Mouse (Mus musculus) CD4-positive, CD25-positive, alpha-beta regulatory T cell (primary cell): ENCODE data around the gene Cox8b. TPM values are rescaled to one million over a fixed set of nuclear protein-coding genes. Genes with fewer than 3 reads are reported as not detected.

ENCODE experiments used
- polyA plus RNA-seq: library from polyadenylated mRNA; unstranded; fragments of 100-300 nt; shearing (Covaris generic); gene quantifications from one replicate; pipeline ENCODE4 v1.2.1, GENCODE M21; 2017

The Cox8b gene
- not detected for polyA plus RNA-seq

GRCm38 (mm10) chr7:140900220-140900619 is at the start of gene Cox8b:
Gene Cox8b, minus strand, starts transcription at chr7:140900446.

DNA sequence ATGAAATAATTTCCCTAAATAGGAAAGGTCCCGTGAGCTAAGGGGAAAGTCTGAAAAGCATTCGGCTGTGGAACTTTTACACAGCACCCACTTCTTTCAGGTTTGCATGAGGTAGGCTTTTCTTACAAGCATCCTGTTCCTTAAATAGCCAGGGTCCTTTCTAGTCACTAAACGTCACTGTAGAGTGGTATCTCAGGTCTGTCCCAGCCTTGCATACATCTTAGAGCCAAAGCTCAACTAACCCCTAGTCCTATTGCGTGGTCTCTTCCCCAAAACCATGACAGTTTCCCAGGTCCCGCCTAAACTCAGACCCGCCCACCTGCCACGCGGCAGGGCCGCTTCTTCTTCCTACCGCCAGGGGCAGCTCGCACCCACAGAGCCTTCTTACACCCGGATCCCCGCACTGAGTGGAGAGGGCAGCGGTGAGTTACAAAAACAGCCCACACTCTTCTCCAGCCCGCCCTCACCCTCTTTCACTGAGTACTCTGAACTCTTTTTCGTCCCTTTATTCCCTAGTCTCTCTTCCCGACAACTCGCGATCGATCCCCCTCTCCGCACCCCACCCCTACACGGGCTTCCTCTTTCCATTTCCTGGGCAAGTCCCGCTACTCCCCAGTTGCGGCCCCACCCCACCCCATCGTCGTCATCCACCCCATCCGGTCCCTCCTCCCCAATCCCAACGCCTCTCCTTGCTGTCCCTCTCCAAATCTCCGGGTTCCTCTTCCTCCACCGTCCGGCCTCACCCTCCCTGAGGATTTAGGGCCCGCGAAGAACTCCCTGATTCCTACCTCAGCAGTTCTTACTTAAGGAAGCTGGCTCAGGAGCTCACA is 41.2 kb upstream of the Cox8b start, which contains the start of gene Pgghg:
Gene Pgghg (plus strand): TSS at position 170 of the 830 bp plus-strand sequence.

GRCm38 (mm10) chr7:140920418-140921029 is 20.3 kb upstream of the Cox8b start, which contains the start of gene Nlrp6:
Gene Nlrp6, plus strand, starts transcription at chr7:140920902.

DNA sequence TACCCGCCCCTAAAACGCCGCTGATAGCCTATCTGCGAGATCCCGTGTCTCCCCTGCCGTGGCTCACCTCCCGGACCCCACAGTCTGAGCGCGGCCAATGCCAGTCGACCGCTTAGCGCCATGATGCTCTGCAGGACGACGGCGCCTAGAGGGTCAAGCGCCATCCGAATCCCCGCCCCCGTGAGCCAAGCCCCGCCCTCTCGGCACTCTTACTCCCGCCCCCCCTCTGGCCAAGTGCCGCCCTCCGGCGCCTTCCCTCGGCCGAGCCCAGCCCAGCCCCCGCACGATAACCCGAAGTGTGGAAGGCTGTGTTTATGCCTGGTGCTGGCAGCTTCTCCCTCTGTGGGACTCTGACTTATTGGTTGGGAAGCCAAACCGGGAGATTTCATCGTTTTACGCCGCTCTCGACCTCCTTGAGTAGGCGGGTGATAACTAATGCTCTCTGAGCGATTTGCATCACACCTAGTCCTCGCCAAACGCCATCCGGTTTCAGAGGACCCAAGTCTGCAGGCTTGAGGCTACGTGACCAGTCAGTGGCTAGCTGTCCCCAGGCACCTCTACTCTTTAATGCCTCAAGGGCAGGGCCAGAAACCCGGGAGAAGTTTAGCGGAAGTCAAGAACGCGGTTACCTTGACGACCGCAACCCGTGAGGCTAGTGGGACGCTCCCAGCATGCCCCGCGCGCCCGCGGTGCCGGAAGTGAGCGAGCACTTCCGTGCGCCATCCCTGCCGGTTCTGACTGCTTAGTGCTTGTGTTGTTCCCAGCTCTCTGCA is 18.4 kb downstream of the Cox8b start, which contains the start of the genes Psmd13 and Sirt3:
Gene Psmd13 (plus strand): TSS at position 273 of the 773 bp plus-strand sequence.
Gene Sirt3 (minus strand): TSS at position 614 of the 773 bp plus-strand sequence.

GRCm38 (mm10) chr7:140857550-140858505 is 42.4 kb downstream of the Cox8b start, which contains the start of gene Bet1l:
Gene Bet1l, minus strand, starts transcription at chr7:140857577.

DNA sequence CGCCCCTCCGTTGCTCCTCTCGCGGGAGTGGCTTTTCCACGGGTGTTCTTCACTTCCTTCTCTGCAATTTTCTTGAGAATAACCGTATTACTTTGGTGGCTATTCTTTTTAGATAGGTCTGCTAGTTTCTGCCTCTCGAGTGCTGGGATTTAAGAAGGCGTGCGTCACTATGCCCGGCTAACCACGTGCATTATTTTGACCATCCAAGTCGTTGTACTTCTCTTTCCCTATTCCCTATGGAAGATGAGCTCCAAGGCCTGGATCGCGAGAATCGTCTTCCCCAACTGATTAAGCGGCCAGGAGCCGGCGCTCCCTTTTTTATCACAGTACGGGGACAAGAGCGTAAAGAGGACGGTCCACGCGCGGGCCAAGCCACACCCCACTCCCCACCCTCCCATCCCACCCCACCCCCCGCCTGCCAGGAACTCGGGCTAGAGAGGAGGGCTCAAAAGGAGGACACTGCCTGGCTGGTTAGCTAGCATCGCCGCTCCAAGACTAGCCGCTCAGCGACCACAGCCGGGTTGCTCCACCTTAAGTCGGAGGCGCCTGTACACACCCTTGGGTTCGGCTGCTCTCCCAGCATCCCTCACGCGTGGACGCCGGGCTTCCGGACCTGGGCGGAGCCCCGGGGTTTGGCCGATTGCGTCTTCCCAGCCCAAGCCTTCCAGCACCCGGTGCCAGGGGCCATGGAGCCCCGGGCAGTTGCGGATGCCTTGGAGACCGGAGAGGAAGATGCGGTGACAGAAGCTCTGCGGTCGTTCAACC is 43.3 kb downstream of the Cox8b start, which contains the start of gene Ric8a:
Gene Ric8a (plus strand): TSS at position 173 of the 765 bp plus-strand sequence.

DNA sequence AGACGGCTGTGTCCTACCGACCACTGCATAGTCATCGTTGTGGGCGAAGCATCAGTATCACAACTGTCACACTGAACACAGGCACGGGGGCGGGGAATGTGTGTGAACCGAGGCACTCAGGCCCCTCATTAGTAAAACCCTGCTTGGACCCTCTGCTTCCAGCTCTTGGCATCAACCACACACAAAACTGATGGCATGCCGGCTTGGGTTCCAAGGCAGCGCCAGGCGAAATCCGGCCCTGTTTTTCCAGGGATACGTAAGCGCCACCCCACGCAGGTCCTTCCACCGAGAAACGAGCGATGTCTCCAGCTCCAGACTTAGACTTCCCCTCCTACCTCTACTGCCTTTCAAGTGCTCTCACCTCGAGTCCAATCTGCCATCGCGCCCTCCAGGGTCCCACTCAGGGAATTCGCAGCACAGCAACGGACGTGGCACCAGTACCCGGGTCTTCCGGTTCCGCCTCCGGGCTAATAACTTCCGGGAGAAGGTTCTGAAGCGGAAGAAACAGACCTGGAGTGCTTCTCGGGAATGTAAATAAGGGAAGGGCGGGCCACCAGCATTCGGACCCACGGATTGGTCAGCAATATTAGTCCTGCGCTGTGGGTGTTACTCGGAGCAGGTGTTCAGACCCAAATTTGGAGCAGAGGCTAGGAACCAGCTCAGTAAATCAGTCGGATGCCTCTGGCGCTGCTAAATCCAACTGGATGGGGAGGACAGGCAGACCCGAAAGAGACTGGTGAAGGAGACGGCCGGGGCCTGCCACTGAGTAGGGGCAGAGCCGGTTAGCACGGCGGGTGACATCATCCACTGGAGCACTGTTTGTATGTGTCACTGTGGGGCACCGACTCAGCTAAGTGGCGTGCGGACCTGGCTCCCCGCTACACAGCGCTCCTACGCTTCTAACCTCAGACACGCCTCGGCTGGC is 44.1 kb downstream of the Cox8b start, which contains the start of gene Gm45785:
Gene Gm45785 (minus strand): TSS at position 472 of the 925 bp plus-strand sequence.

Other genes starting within 250 kb of the Cox8b start
- 0.05 TPM for gene Olfr539, start 240.5 kb downstream of the Cox8b start, polyA plus RNA-seq
- gene Olfr45, start 218.5 kb downstream of the Cox8b start, polyA plus RNA-seq, result 0.07 TPM
- gene Olfr541, start 203.2 kb downstream of the Cox8b start, polyA plus RNA-seq, result not detected
- gene Cyp2e1, start 136.7 kb downstream of the Cox8b start, polyA plus RNA-seq, result not detected
- gene Syce1, start 112.6 kb downstream of the Cox8b start, polyA plus RNA-seq, result 0.84 TPM
- gene Zfp941, start 78.3 kb downstream of the Cox8b start, polyA plus RNA-seq, result 0.20 TPM
- not detected for gene Urah, start 65.4 kb downstream of the Cox8b start, polyA plus RNA-seq
- not detected for gene Scgb1c1, start 54.9 kb downstream of the Cox8b start, polyA plus RNA-seq
- gene Odf3, start 52.6 kb downstream of the Cox8b start, polyA plus RNA-seq, result 0.16 TPM
- not detected for gene Gm45785, start 44.1 kb downstream of the Cox8b start, polyA plus RNA-seq
- 134 TPM for gene Ric8a, start 43.5 kb downstream of the Cox8b start, polyA plus RNA-seq
- gene Bet1l, start 42.9 kb downstream of the Cox8b start, polyA plus RNA-seq, result 43.1 TPM
- 199 TPM for gene Psmd13, start 18.5 kb downstream of the Cox8b start, polyA plus RNA-seq
- 8.4 TPM for gene Sirt3, start 18.1 kb downstream of the Cox8b start, polyA plus RNA-seq
- not detected for gene Nlrp6, start 20.5 kb upstream of the Cox8b start, polyA plus RNA-seq
- gene Pgghg, start 40.9 kb upstream of the Cox8b start, polyA plus RNA-seq, result 34.4 TPM
- 0.48 TPM for gene Ifitm5, start 49.8 kb upstream of the Cox8b start, polyA plus RNA-seq
- not detected for gene Gm45717, start 55.5 kb upstream of the Cox8b start, polyA plus RNA-seq
- gene Ifitm2, start 55.5 kb upstream of the Cox8b start, polyA plus RNA-seq, result 16.6 TPM
- not detected for gene Ifitm1, start 66.8 kb upstream of the Cox8b start, polyA plus RNA-seq
- gene Ifitm3, start 110.3 kb upstream of the Cox8b start, polyA plus RNA-seq, result 8.0 TPM
- gene Ifitm6, start 117.5 kb upstream of the Cox8b start, polyA plus RNA-seq, result 0.28 TPM
- not detected for gene Gm17387, start 128.7 kb upstream of the Cox8b start, polyA plus RNA-seq
- 10.0 TPM for gene B4galnt4, start 160.7 kb upstream of the Cox8b start, polyA plus RNA-seq
- gene Pkp3, start 177.8 kb upstream of the Cox8b start, polyA plus RNA-seq, result 286 TPM
- gene Sigirr, start 200.1 kb upstream of the Cox8b start, polyA plus RNA-seq, result 209 TPM
- gene Ano9, start 217.4 kb upstream of the Cox8b start, polyA plus RNA-seq, result not detected
- gene Ptdss2, start 221.9 kb upstream of the Cox8b start, polyA plus RNA-seq, result 22.4 TPM